Mouse (Mus musculus): ENCODE data around the gene Srbd1. TPM values are rescaled to one million over a fixed set of nuclear protein-coding genes. Genes with fewer than 3 reads are reported as not detected.

Gene Srbd1
- polyA plus RNA-seq, 1 experiment from 2014 or later: 6.7 TPM

DNA sequence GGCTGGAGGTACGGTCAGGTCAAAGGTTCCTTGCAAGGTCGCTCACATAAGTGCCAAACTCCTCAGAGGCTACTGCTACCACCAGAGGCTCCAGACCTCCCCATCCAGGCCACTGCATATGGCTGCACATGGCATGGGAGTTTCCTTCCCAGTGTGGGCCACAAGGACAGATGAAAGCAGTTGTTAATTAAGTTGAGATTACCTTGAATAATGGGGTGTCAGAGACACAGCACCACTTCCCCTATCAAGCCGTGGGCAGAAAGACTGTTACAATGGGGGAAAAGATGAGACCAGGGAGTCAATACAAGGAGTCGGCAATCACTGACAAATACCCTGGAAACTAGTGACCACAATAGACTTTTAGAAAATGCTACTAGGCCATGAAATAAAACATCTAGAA, 122.6 kb downstream of the Srbd1 start:
- no peak for ATAC-seq (ENCODE audit: insufficient number of reproducible peaks, insufficient read depth, low FRiP score, low read depth)
- Histone ChIP-seq H3K9ac (ENCODE audit: low read length) (no peak overlapping the region), H3K27me3 (ENCODE audit: control insufficient read depth, insufficient read depth, low read length) (no peaks in the 10 kb centered on the region), H3K27ac (replicated peaks in 1 of 2; ENCODE audit: control insufficient read depth in 1 of 2, insufficient read depth in 1 of 2, low read depth in 2 of 2, low read length in 2 of 2) (no peak overlapping the region), H3K9me3 (ENCODE audit: control insufficient read depth, low read length) (no peaks in the 10 kb centered on the region), H3K4me3 (ENCODE audit: control insufficient read depth in 1 of 2, insufficient read depth in 1 of 2, low read depth in 1 of 2, low read length in 2 of 2) (no peak overlapping the region), H3K36me3 (ENCODE audit: control insufficient read depth, insufficient read depth, low read length) (no peaks in the 10 kb centered on the region), H3K4me1 (ENCODE audit: control insufficient read depth in 2 of 2, insufficient read depth in 2 of 2, low read length in 2 of 2) (no peaks in the 10 kb centered on the region), H3K4me2 (ENCODE audit: low read length) (no peak overlapping the region)
- 87% methylated on average over 4 of the region's 4 CpGs for WGBS

DNA sequence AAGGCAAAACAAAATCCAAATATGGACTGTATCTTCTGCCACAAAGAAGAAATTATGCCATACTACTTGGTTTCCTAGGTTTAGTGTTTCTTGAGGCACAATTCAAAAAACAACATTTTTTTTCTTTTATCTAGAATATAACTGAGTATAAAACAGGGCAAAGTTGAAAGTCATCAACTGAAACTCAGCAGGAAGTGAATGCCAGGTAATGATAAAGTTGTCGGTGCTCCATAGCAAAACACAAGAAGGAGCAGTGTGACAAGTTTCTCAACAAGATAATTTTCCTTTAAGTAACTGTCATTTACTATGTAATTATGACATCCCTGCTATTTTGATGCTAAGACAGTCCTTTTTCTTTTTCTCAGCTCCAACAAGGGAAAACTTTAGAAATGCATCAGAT, 123.2 kb downstream of the Srbd1 start:
- no peak overlapping the region for H3K4me3 ChIP-seq (ENCODE audit: control insufficient read depth in 1 of 2, insufficient read depth in 1 of 2, low read depth in 1 of 2, low read length in 2 of 2)
- no peaks in the 10 kb centered on the region for H3K4me1 ChIP-seq (ENCODE audit: control insufficient read depth in 2 of 2, insufficient read depth in 2 of 2, low read length in 2 of 2)
- no peak overlapping the region for H3K27ac ChIP-seq (replicated peaks in 1 of 2; ENCODE audit: control insufficient read depth in 1 of 2, insufficient read depth in 1 of 2, low read depth in 2 of 2, low read length in 2 of 2)
- 65% methylated on average over 1 of the region's 1 CpGs for WGBS
- no peaks in the 10 kb centered on the region for H3K9me3 ChIP-seq (ENCODE audit: control insufficient read depth, low read length)
- no peak overlapping the region for H3K4me2 ChIP-seq (ENCODE audit: low read length)
- H3K9ac ChIP-seq (ENCODE audit: low read length): no peak overlapping the region
- H3K27me3 ChIP-seq (ENCODE audit: control insufficient read depth, insufficient read depth, low read length): no peaks in the 10 kb centered on the region
- ATAC-seq (ENCODE audit: insufficient number of reproducible peaks, insufficient read depth, low FRiP score, low read depth): no peak
- H3K36me3 ChIP-seq (ENCODE audit: control insufficient read depth, insufficient read depth, low read length): no peaks in the 10 kb centered on the region

- WGBS: 95% methylated on average over 5 of the region's 5 CpGs
- Histone ChIP-seq H3K4me1 (ENCODE audit: control insufficient read depth in 2 of 2, insufficient read depth in 2 of 2, low read length in 2 of 2) (no peaks in the 10 kb centered on the region), H3K4me3 (ENCODE audit: control insufficient read depth in 1 of 2, insufficient read depth in 1 of 2, low read depth in 1 of 2, low read length in 2 of 2) (no peak overlapping the region), H3K27me3 (ENCODE audit: control insufficient read depth, insufficient read depth, low read length) (no peaks in the 10 kb centered on the region), H3K9me3 (ENCODE audit: control insufficient read depth, low read length) (no peaks in the 10 kb centered on the region), H3K27ac (replicated peaks in 1 of 2; ENCODE audit: control insufficient read depth in 1 of 2, insufficient read depth in 1 of 2, low read depth in 2 of 2, low read length in 2 of 2) (no peak overlapping the region), H3K36me3 (ENCODE audit: control insufficient read depth, insufficient read depth, low read length) (no peaks in the 10 kb centered on the region), H3K4me2 (ENCODE audit: low read length) (no peak overlapping the region), H3K9ac (ENCODE audit: low read length) (no peak overlapping the region)
- ATAC-seq (ENCODE audit: insufficient number of reproducible peaks, insufficient read depth, low FRiP score, low read depth): no peak
Measured at GRCm38 (mm10) chr17:86021231-86021630, 123.7 kb downstream of the Srbd1 start.

DNA sequence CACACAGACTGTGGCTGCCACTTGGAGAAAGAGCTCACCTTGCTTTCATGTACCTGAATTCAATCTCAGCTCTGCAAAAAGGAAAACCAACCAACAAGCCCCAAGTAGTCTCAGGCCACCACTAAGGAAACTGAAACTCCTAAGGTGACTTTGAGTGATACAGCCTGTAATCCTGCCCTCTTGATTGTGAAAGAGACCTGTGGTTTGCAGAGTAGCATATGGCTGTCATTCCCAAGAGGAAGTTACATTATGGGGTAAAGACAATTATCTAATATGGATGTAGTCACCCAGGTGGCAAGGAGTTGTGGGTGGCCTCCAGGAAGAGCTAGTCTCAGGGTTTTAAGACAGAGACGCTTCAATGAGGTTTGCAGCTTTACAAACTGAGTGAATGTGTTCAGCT, 125.2 kb downstream of the Srbd1 start:
- no peak overlapping the region for H3K9ac ChIP-seq (ENCODE audit: low read length)
- WGBS: 93% methylated on average over 1 of the region's 1 CpGs

GRCm38 (mm10) chr17:86014246-86014645, 130.7 kb downstream of the Srbd1 start:
- Histone ChIP-seq H3K36me3 (ENCODE audit: control insufficient read depth, insufficient read depth, low read length) (no peaks in the 10 kb centered on the region), H3K9ac (ENCODE audit: low read length) (no peak overlapping the region), H3K4me3 (ENCODE audit: control insufficient read depth in 1 of 2, insufficient read depth in 1 of 2, low read depth in 1 of 2, low read length in 2 of 2) (no peak overlapping the region), H3K27ac (replicated peaks in 1 of 2; ENCODE audit: control insufficient read depth in 1 of 2, insufficient read depth in 1 of 2, low read depth in 2 of 2, low read length in 2 of 2) (no peak overlapping the region), H3K4me1 (ENCODE audit: control insufficient read depth in 2 of 2, insufficient read depth in 2 of 2, low read length in 2 of 2) (peaks cover 2 to 5% of the 10 kb centered on the region in 2 experiments; a peak in 3 of 4 replicates), H3K4me2 (ENCODE audit: low read length) (no peak overlapping the region), H3K27me3 (ENCODE audit: control insufficient read depth, insufficient read depth, low read length) (no peaks in the 10 kb centered on the region), H3K9me3 (ENCODE audit: control insufficient read depth, low read length) (0 out of 2 replicates have a peak, but pooled peaks cover 7% of the 10 kb centered on the region)
- WGBS: 72% methylated on average over 4 of the region's 4 CpGs
- ATAC-seq (ENCODE audit: insufficient number of reproducible peaks, insufficient read depth, low FRiP score, low read depth): no peak

More for the DNA sequence above, 125.2 kb downstream of the Srbd1 start:
- no peaks in the 10 kb centered on the region for H3K9me3 ChIP-seq (ENCODE audit: control insufficient read depth, low read length)
- ATAC-seq (ENCODE audit: insufficient number of reproducible peaks, insufficient read depth, low FRiP score, low read depth): no peak
- no peaks in the 10 kb centered on the region for H3K36me3 ChIP-seq (ENCODE audit: control insufficient read depth, insufficient read depth, low read length)
- H3K4me2 ChIP-seq (ENCODE audit: low read length): no peak overlapping the region
- H3K27ac ChIP-seq (replicated peaks in 1 of 2; ENCODE audit: control insufficient read depth in 1 of 2, insufficient read depth in 1 of 2, low read depth in 2 of 2, low read length in 2 of 2): no peak overlapping the region
- no peaks in the 10 kb centered on the region for H3K27me3 ChIP-seq (ENCODE audit: control insufficient read depth, insufficient read depth, low read length)
- H3K4me3 ChIP-seq (ENCODE audit: control insufficient read depth in 1 of 2, insufficient read depth in 1 of 2, low read depth in 1 of 2, low read length in 2 of 2): no peak overlapping the region
- H3K4me1 ChIP-seq (ENCODE audit: control insufficient read depth in 2 of 2, insufficient read depth in 2 of 2, low read length in 2 of 2): no peaks in the 10 kb centered on the region

DNA sequence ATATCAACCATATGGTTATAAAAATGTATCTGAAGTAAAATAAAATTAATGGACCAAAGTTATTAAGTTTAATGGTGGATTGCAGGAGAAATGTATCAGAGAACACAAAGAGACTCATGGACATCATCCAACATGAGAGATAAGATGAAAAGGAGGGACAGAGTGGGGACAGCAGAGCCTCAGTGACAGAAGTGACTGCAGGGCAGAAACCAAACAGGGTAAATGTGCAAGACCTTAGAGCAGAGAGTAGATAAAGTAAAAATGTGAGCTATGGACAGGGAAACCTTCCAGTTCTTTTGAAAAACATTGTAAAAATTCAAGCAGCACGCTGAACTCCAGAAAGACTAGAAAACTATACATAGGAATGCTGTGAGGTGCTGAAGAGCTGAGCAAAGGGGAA, 132.4 kb downstream of the Srbd1 start:
- Histone ChIP-seq H3K27ac (replicated peaks in 1 of 2; ENCODE audit: control insufficient read depth in 1 of 2, insufficient read depth in 1 of 2, low read depth in 2 of 2, low read length in 2 of 2) (no peak overlapping the region), H3K4me3 (ENCODE audit: control insufficient read depth in 1 of 2, insufficient read depth in 1 of 2, low read depth in 1 of 2, low read length in 2 of 2) (no peak overlapping the region)
- 24% methylated on average over 1 of the region's 1 CpGs for WGBS

DNA sequence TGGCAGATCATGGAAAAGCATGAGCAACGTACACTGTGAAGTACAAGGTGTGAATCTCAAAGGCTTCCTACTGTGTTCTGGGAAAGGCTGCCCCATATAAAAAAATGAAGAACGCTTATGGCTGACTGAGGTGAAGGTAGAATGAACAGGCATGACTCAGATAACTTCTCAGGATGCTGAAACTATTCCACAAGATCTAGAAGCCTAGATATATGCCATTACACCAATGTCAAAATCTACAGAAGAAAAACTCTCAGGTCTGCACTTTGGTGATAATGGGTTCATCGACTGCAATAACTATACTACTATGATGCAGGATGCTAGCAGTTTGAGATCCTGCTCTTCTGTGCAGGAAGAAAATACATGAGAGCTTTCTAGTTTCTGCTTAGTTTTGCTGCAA, 133.1 kb downstream of the Srbd1 start:
- Histone ChIP-seq H3K27me3 (ENCODE audit: control insufficient read depth, insufficient read depth, low read length) (no peaks in the 10 kb centered on the region), H3K9ac (ENCODE audit: low read length) (no peak overlapping the region), H3K4me3 (ENCODE audit: control insufficient read depth in 1 of 2, insufficient read depth in 1 of 2, low read depth in 1 of 2, low read length in 2 of 2) (no peak overlapping the region), H3K9me3 (ENCODE audit: control insufficient read depth, low read length) (0 out of 2 replicates have a peak, but pooled peaks cover 7% of the 10 kb centered on the region), H3K4me1 (ENCODE audit: control insufficient read depth in 2 of 2, insufficient read depth in 2 of 2, low read length in 2 of 2) (peaks cover 8 to 20% of the 10 kb centered on the region in 2 experiments), H3K27ac (replicated peaks in 1 of 2; ENCODE audit: control insufficient read depth in 1 of 2, insufficient read depth in 1 of 2, low read depth in 2 of 2, low read length in 2 of 2) (no peak overlapping the region), H3K4me2 (ENCODE audit: low read length) (no peak overlapping the region), H3K36me3 (ENCODE audit: control insufficient read depth, insufficient read depth, low read length) (no peaks in the 10 kb centered on the region)
- 92% methylated on average over 3 of the region's 3 CpGs for WGBS
- no peak for ATAC-seq (ENCODE audit: insufficient number of reproducible peaks, insufficient read depth, low FRiP score, low read depth)

More for the DNA sequence above, 132.4 kb downstream of the Srbd1 start:
- Histone ChIP-seq H3K27me3 (ENCODE audit: control insufficient read depth, insufficient read depth, low read length) (no peaks in the 10 kb centered on the region), H3K36me3 (ENCODE audit: control insufficient read depth, insufficient read depth, low read length) (no peaks in the 10 kb centered on the region), H3K4me2 (ENCODE audit: low read length) (no peak overlapping the region), H3K4me1 (ENCODE audit: control insufficient read depth in 2 of 2, insufficient read depth in 2 of 2, low read length in 2 of 2) (peaks cover 8 to 16% of the 10 kb centered on the region in 2 experiments), H3K9ac (ENCODE audit: low read length) (no peak overlapping the region), H3K9me3 (ENCODE audit: control insufficient read depth, low read length) (0 out of 2 replicates have a peak, but pooled peaks cover 7% of the 10 kb centered on the region)
- ATAC-seq (ENCODE audit: insufficient number of reproducible peaks, insufficient read depth, low FRiP score, low read depth): no peak

- peak overlapping the region; percentile 39 for H3K4me2 ChIP-seq (ENCODE audit: low read length)
- H3K27me3 ChIP-seq (ENCODE audit: control insufficient read depth, insufficient read depth, low read length): no peaks in the 10 kb centered on the region
- no peak overlapping the region for H3K4me3 ChIP-seq (ENCODE audit: control insufficient read depth in 1 of 2, insufficient read depth in 1 of 2, low read depth in 1 of 2, low read length in 2 of 2)
- no peak overlapping the region; a peak in 1 of 4 replicates for H3K27ac ChIP-seq (replicated peaks in 1 of 2; ENCODE audit: control insufficient read depth in 1 of 2, insufficient read depth in 1 of 2, low read depth in 2 of 2, low read length in 2 of 2)
- H3K9me3 ChIP-seq (ENCODE audit: control insufficient read depth, low read length): 0 out of 2 replicates have a peak, but pooled peaks cover 7% of the 10 kb centered on the region
- no peak for ATAC-seq (ENCODE audit: insufficient number of reproducible peaks, insufficient read depth, low FRiP score, low read depth)
- H3K4me1 ChIP-seq (ENCODE audit: control insufficient read depth in 2 of 2, insufficient read depth in 2 of 2, low read length in 2 of 2): peaks cover 8 to 20% of the 10 kb centered on the region in 2 experiments
- WGBS: 30% methylated on average over 10 of the region's 10 CpGs
- 0 out of 2 replicates have a peak overlapping the region, but pooled peaks have one; percentile 21 for H3K9ac ChIP-seq (ENCODE audit: low read length)
- no peaks in the 10 kb centered on the region for H3K36me3 ChIP-seq (ENCODE audit: control insufficient read depth, insufficient read depth, low read length)
Measured at GRCm38 (mm10) chr17:86008401-86008800, 136.6 kb downstream of the Srbd1 start.
